Mouse (Mus musculus): ENCODE data around the gene Krt42. TPM values are rescaled to one million over a fixed set of nuclear protein-coding genes. Genes with fewer than 3 reads are reported as not detected.

The Krt42 gene
- polyA plus RNA-seq, 1 experiment from 2014 or later, result not detected

GRCm38 (mm10) chr11:100271878-100272277 is 2.2 kb upstream of the Krt42 start:
- no peak for DNase-seq
- no peak overlapping the region for H3K4me2 ChIP-seq (ENCODE audit: low read length)
- no peaks in the 10 kb centered on the region for H3K4me1 ChIP-seq (ENCODE audit: control insufficient read depth, insufficient read depth, low read length)
- H3K9me3 ChIP-seq (ENCODE audit: control insufficient read depth, low read length), result no peaks in the 10 kb centered on the region
- no peak overlapping the region for H3K9ac ChIP-seq (replicated peaks; ENCODE audit: low read length)
- no peaks in the 10 kb centered on the region for H3K36me3 ChIP-seq (ENCODE audit: control insufficient read depth, insufficient read depth, low read length)
- no peak overlapping the region for H3K4me3 ChIP-seq (replicated peaks; ENCODE audit: low read depth, low read length)
- no peaks in the 10 kb centered on the region for H3K27me3 ChIP-seq (ENCODE audit: control insufficient read depth, insufficient read depth, low read length)
- WGBS, result 81% methylated on average over 1 of the region's 1 CpGs
- H3K27ac ChIP-seq (replicated peaks; ENCODE audit: low read depth, low read length), result no peak overlapping the region
- no peak for ATAC-seq (ENCODE audit: low FRiP score, low TSS enrichment)

- DNase-seq (no peak), ATAC-seq (ENCODE audit: low FRiP score, low TSS enrichment) (no peak)
- Histone ChIP-seq H3K9ac (replicated peaks; ENCODE audit: low read length) (no peak overlapping the region), H3K4me3 (replicated peaks; ENCODE audit: low read depth, low read length) (no peak overlapping the region), H3K4me1 (ENCODE audit: control insufficient read depth, insufficient read depth, low read length) (no peaks in the 10 kb centered on the region), H3K36me3 (ENCODE audit: control insufficient read depth, insufficient read depth, low read length) (no peaks in the 10 kb centered on the region), H3K9me3 (ENCODE audit: control insufficient read depth, low read length) (no peaks in the 10 kb centered on the region), H3K27me3 (ENCODE audit: control insufficient read depth, insufficient read depth, low read length) (no peaks in the 10 kb centered on the region), H3K4me2 (ENCODE audit: low read length) (no peak overlapping the region), H3K27ac (replicated peaks; ENCODE audit: low read depth, low read length) (no peak overlapping the region)
- WGBS, result 25% methylated on average over 13 of the region's 13 CpGs
Measured at GRCm38 (mm10) chr11:100262058-100262980, 7.4 kb downstream of the Krt42 start.

- H3K4me1 ChIP-seq (ENCODE audit: control insufficient read depth, insufficient read depth, low read length), result no peaks in the 10 kb centered on the region
- 81% methylated on average over 9 of the region's 9 CpGs for WGBS
- H3K36me3 ChIP-seq (ENCODE audit: control insufficient read depth, insufficient read depth, low read length), result no peaks in the 10 kb centered on the region
- ATAC-seq (ENCODE audit: low FRiP score, low TSS enrichment) (no peak), DNase-seq (no peak)
- no peak overlapping the region for H3K27ac ChIP-seq (replicated peaks; ENCODE audit: low read depth, low read length)
- H3K9ac ChIP-seq (replicated peaks; ENCODE audit: low read length), result no peak overlapping the region
- no peak overlapping the region for H3K4me2 ChIP-seq (ENCODE audit: low read length)
- no peaks in the 10 kb centered on the region for H3K27me3 ChIP-seq (ENCODE audit: control insufficient read depth, insufficient read depth, low read length)
- H3K9me3 ChIP-seq (ENCODE audit: control insufficient read depth, low read length), result no peaks in the 10 kb centered on the region
- H3K4me3 ChIP-seq (replicated peaks; ENCODE audit: low read depth, low read length), result no peak overlapping the region
Measured at GRCm38 (mm10) chr11:100261235-100261605, 8.5 kb downstream of the Krt42 start.

GRCm38 (mm10) chr11:100260514-100261234 is 9.0 kb downstream of the Krt42 start, which contains the start of gene Krt17:
Gene Krt17 (minus strand): TSS chr11:100261029.
- 84% methylated on average over 20 of the region's 21 CpGs for WGBS
- H3K27me3 ChIP-seq (ENCODE audit: control insufficient read depth, insufficient read depth, low read length), result no peaks in the 10 kb centered on the region
- no peak for ATAC-seq (ENCODE audit: low FRiP score, low TSS enrichment)

GRCm38 (mm10) chr11:100259079-100259478 is 10.6 kb downstream of the Krt42 start:
- Histone ChIP-seq H3K4me3 (replicated peaks; ENCODE audit: low read depth, low read length) (no peak overlapping the region), H3K4me2 (ENCODE audit: low read length) (no peak overlapping the region), H3K9me3 (ENCODE audit: control insufficient read depth, low read length) (no peaks in the 10 kb centered on the region), H3K27me3 (ENCODE audit: control insufficient read depth, insufficient read depth, low read length) (no peaks in the 10 kb centered on the region), H3K27ac (replicated peaks; ENCODE audit: low read depth, low read length) (no peak overlapping the region), H3K36me3 (ENCODE audit: control insufficient read depth, insufficient read depth, low read length) (no peaks in the 10 kb centered on the region), H3K9ac (replicated peaks; ENCODE audit: low read length) (no peak overlapping the region), H3K4me1 (ENCODE audit: control insufficient read depth, insufficient read depth, low read length) (no peaks in the 10 kb centered on the region)
- ATAC-seq (ENCODE audit: low FRiP score, low TSS enrichment) (no peak), DNase-seq (no peak)
- 95% methylated on average over 9 of the region's 9 CpGs for WGBS

More at GRCm38 (mm10) chr11:100260514-100261234, 9.0 kb downstream of the Krt42 start, which contains the start of gene Krt17:
- Histone ChIP-seq H3K4me1 (ENCODE audit: control insufficient read depth, insufficient read depth, low read length) (no peaks in the 10 kb centered on the region), H3K4me3 (replicated peaks; ENCODE audit: low read depth, low read length) (no peak within 1 kb of the TSS), H3K36me3 (ENCODE audit: control insufficient read depth, insufficient read depth, low read length) (no peaks in the 10 kb centered on the region), H3K9me3 (ENCODE audit: control insufficient read depth, low read length) (no peaks in the 10 kb centered on the region), H3K4me2 (ENCODE audit: low read length) (no peak within 1 kb of the TSS), H3K27ac (replicated peaks; ENCODE audit: low read depth, low read length) (no peak within 1 kb of the TSS), H3K9ac (replicated peaks; ENCODE audit: low read length) (no peak within 1 kb of the TSS)
- no peak for DNase-seq

- ATAC-seq (ENCODE audit: low FRiP score, low TSS enrichment) (no peak), DNase-seq (no peak)
- 92% methylated on average over 1 of the region's 1 CpGs for WGBS
- no peaks in the 10 kb centered on the region for H3K36me3 ChIP-seq (ENCODE audit: control insufficient read depth, insufficient read depth, low read length)
- H3K27me3 ChIP-seq (ENCODE audit: control insufficient read depth, insufficient read depth, low read length), result no peaks in the 10 kb centered on the region
- no peak overlapping the region for H3K27ac ChIP-seq (replicated peaks; ENCODE audit: low read depth, low read length)
- H3K9me3 ChIP-seq (ENCODE audit: control insufficient read depth, low read length), result no peaks in the 10 kb centered on the region
- no peak overlapping the region for H3K4me2 ChIP-seq (ENCODE audit: low read length)
- H3K9ac ChIP-seq (replicated peaks; ENCODE audit: low read length), result no peak overlapping the region
- no peaks in the 10 kb centered on the region for H3K4me1 ChIP-seq (ENCODE audit: control insufficient read depth, insufficient read depth, low read length)
- no peak overlapping the region for H3K4me3 ChIP-seq (replicated peaks; ENCODE audit: low read depth, low read length)
Measured at GRCm38 (mm10) chr11:100257967-100258366, 11.7 kb downstream of the Krt42 start.

GRCm38 (mm10) chr11:100255514-100255913 is 14.2 kb downstream of the Krt42 start:
- no peak overlapping the region for H3K9ac ChIP-seq (replicated peaks; ENCODE audit: low read length)
- ATAC-seq (ENCODE audit: low FRiP score, low TSS enrichment) (no peak), DNase-seq (no peak)
- no peak overlapping the region for H3K27ac ChIP-seq (replicated peaks; ENCODE audit: low read depth, low read length)
- no peak overlapping the region for H3K4me3 ChIP-seq (replicated peaks; ENCODE audit: low read depth, low read length)
- H3K9me3 ChIP-seq (ENCODE audit: control insufficient read depth, low read length), result no peaks in the 10 kb centered on the region
- no peaks in the 10 kb centered on the region for H3K27me3 ChIP-seq (ENCODE audit: control insufficient read depth, insufficient read depth, low read length)
- no peaks in the 10 kb centered on the region for H3K36me3 ChIP-seq (ENCODE audit: control insufficient read depth, insufficient read depth, low read length)
- H3K4me2 ChIP-seq (ENCODE audit: low read length), result no peak overlapping the region
- no peaks in the 10 kb centered on the region for H3K4me1 ChIP-seq (ENCODE audit: control insufficient read depth, insufficient read depth, low read length)
- 98% methylated on average over 6 of the region's 6 CpGs for WGBS

GRCm38 (mm10) chr11:100254360-100255090 is 15.1 kb downstream of the Krt42 start:
- H3K4me3 ChIP-seq (replicated peaks; ENCODE audit: low read depth, low read length), result no peak overlapping the region
- H3K27ac ChIP-seq (replicated peaks; ENCODE audit: low read depth, low read length), result no peak overlapping the region
- WGBS, result 68% methylated on average over 5 of the region's 5 CpGs
- H3K4me1 ChIP-seq (ENCODE audit: control insufficient read depth, insufficient read depth, low read length), result no peaks in the 10 kb centered on the region
- no peaks in the 10 kb centered on the region for H3K27me3 ChIP-seq (ENCODE audit: control insufficient read depth, insufficient read depth, low read length)
- DNase-seq (no peak), ATAC-seq (ENCODE audit: low FRiP score, low TSS enrichment) (no peak)
- H3K9me3 ChIP-seq (ENCODE audit: control insufficient read depth, low read length), result no peaks in the 10 kb centered on the region
- no peak overlapping the region for H3K4me2 ChIP-seq (ENCODE audit: low read length)
- no peaks in the 10 kb centered on the region for H3K36me3 ChIP-seq (ENCODE audit: control insufficient read depth, insufficient read depth, low read length)
- no peak overlapping the region for H3K9ac ChIP-seq (replicated peaks; ENCODE audit: low read length)
